Mouse (Mus musculus) lung, postnatal 25 days (tissue): ENCODE measurements around the gene Sms.

Experiments
- DNase-seq: peaks from one replicate; pipeline ENCODE4 v3.0.0; 2022; ENCODE audit warnings: low spot score

Sms gene

GRCm38 (mm10) chrX:157491944-157492726 lies at the start of gene Sms:
Gene Sms, minus strand, starts transcription at chrX:157492287.
- peak; percentile 48 for DNase-seq

- no peak for DNase-seq
Measured at GRCm38 (mm10) chrX:157506400-157506799, 14.3 kb upstream of the Sms start.

- DNase-seq, result no peak
Measured at GRCm38 (mm10) chrX:157504506-157504905, 12.4 kb upstream of the Sms start.

GRCm38 (mm10) chrX:157501871-157502270 lies 9.8 kb upstream of the Sms start:
- no peak for DNase-seq

GRCm38 (mm10) chrX:157500004-157500403 lies 7.9 kb upstream of the Sms start:
- DNase-seq, result no peak

GRCm38 (mm10) chrX:157493159-157493558 lies 1.1 kb upstream of the Sms start:
- no peak for DNase-seq

GRCm38 (mm10) chrX:157491145-157491935 lies 747 bp downstream of the Sms start:
- DNase-seq, result no peak

GRCm38 (mm10) chrX:157490769-157491144 lies 1.3 kb downstream of the Sms start:
- DNase-seq, result no peak

GRCm38 (mm10) chrX:157489871-157490721 lies 2.0 kb downstream of the Sms start:
- DNase-seq, result peak; percentile 14

GRCm38 (mm10) chrX:157488831-157489230 lies 3.3 kb downstream of the Sms start:
- DNase-seq, result no peak

- peak; percentile 39 for DNase-seq
Measured at GRCm38 (mm10) chrX:157486765-157487164, 5.3 kb downstream of the Sms start.

GRCm38 (mm10) chrX:157482842-157483241 lies 9.2 kb downstream of the Sms start:
- no peak for DNase-seq

- no peak for DNase-seq
Measured at GRCm38 (mm10) chrX:157481860-157482259, 10.2 kb downstream of the Sms start.

- DNase-seq, result no peak
Measured at GRCm38 (mm10) chrX:157477328-157477727, 14.8 kb downstream of the Sms start.

GRCm38 (mm10) chrX:157476153-157476810 lies 15.8 kb downstream of the Sms start:
- no peak for DNase-seq

GRCm38 (mm10) chrX:157471711-157472660 lies 20.1 kb downstream of the Sms start:
- DNase-seq, result no peak

GRCm38 (mm10) chrX:157468795-157469194 lies 23.3 kb downstream of the Sms start:
- DNase-seq, result no peak

GRCm38 (mm10) chrX:157468055-157468454 lies 24.0 kb downstream of the Sms start:
- no peak for DNase-seq

- no peak for DNase-seq
Measured at GRCm38 (mm10) chrX:157465949-157466348, 26.1 kb downstream of the Sms start.

GRCm38 (mm10) chrX:157462716-157463115 lies 29.4 kb downstream of the Sms start:
- DNase-seq, result no peak

- peak; percentile 24 for DNase-seq
Measured at GRCm38 (mm10) chrX:157454430-157454829, 37.7 kb downstream of the Sms start.
